Mouse (Mus musculus) naive thymus-derived CD4-positive, alpha-beta T cell, adult 5 months (primary cell): ENCODE data around the gene Cysrt1. TPM values are rescaled to one million over a fixed set of nuclear protein-coding genes. Genes with fewer than 3 reads are reported as not detected.

Experiments used
- polyA plus RNA-seq: library from polyadenylated mRNA; unstranded; fragments of 100-300 nt; shearing (Covaris generic); gene quantifications from one replicate; pipeline ENCODE4 v1.2.1, GENCODE M21; 2017

Gene Cysrt1
- not detected for polyA plus RNA-seq

DNA sequence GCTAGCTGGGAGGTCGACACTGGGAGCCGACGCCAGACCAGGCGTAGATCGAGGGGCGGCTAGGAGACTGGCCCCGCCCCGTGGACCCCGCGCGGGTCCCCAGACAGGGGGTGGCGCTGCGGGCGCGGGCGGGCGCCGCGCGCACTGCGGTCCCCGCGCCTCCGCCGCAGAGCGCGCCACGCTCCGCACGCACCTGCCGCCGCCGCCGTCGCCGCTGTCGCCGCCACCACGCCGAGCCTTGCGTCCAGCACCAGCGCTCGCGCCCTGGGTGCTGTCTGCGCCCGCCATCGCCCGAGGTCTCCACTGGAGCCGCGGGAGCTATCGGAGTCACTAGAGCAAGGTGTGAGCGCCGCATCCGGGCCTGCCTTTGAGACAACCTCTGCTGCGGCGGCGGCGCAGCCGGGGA is at the start of gene Cysrt1, which contains the start of gene Rnf208:
Cysrt1 (minus strand) TSS at position 352 of the 406 bp plus-strand sequence.
Rnf208 (plus strand) TSS at position 155 of the 406 bp plus-strand sequence.

DNA sequence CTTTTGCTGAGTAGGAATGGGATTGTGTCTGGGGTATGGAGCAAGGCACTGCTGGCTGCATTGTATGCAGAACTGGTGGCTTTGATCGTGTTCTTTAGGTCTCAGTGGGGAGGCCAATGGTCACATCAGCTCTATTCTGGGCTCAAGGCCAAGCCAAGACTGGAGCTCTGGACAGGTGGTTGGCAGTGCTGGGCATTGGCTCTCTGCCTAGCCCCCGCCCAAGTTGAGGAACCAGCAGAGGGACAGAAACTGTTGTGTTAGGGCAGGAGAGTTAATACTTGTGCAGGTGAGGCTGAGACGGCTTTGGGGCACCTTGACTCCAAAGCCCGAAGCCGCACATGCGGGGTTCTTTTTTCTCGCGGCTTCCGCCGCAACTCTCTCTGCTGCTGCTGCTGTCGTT is 47.4 kb upstream of the Cysrt1 start, which contains the start of gene Lrrc26:
Lrrc26 (plus strand) TSS at position 265 of the 400 bp plus-strand sequence.

DNA sequence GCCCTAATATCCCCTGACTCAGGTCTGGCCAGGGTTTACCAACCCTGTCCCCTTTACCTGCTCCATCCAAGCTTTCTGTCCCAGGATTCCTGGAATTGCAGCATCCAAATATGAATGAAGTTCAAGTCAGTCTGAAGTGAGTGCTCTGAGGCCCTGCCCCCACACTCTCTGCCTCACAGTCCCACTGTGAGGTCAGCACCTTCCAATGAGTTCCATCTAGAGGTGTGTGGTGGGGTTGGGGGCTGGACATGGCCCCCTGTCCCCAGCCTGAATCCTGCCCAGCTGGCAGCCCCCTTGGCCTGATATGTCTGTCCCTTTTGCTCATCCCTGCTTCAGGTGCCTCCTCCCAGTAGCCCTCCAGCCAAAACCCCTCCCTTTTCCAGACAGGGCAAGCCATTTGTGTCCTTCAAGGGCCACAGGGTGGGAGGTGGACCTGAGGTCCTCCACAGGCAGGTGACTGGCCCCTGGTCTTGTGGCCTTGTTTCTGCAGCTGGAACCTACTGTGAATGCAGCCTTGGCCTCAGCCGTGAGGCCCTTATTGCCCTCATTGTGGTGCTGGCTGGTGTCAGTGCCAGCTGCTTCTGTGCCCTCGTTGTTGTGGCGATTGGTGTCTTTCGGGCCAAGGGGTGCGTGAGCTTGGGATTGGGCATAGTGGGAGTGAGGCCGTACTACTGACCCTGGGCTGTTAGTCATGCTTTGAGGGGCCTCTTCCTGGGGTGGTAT is 45.8 kb upstream of the Cysrt1 start, which contains the start of gene Tmem210:
Tmem210 (plus strand) TSS at position 219 of the 723 bp plus-strand sequence.

DNA sequence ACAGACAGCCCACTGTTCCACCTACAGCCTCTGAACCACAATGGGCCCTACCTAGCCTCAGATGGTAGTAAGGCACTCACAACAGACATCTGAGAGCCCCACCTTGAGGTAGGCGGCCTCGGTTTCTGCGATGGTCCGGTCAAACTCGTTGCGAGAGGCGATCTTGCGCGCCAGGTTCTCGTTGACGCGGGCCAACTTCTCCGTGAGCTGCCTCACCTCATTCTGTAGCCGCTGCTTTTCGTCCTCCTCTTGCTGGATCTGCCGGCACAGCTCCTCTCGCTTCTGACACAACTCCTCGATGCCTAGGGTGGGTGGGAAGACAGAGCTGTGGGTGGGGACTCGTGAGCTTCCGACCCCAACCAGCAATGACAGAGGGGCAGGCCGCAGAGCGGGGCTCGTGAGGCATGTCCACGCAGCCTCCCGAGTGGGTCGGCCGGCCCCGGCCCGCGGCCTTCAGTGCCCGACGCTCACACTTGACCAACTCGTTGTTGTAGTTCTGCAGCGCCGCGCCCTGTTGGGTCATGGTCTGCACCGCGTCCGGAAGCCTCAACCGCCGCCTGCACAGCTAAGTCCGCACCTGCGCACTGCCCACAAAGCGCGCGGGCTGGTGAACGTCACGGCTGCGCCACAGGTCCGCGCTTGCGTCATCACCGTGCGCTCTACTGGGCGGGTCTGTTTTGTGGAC is 29.7 kb upstream of the Cysrt1 start, which contains the start of the genes Ssna1 and Anapc2:
Ssna1 (minus strand) TSS at position 612 of the 685 bp plus-strand sequence.
Anapc2 (plus strand) TSS at position 652 of the 685 bp plus-strand sequence.

DNA sequence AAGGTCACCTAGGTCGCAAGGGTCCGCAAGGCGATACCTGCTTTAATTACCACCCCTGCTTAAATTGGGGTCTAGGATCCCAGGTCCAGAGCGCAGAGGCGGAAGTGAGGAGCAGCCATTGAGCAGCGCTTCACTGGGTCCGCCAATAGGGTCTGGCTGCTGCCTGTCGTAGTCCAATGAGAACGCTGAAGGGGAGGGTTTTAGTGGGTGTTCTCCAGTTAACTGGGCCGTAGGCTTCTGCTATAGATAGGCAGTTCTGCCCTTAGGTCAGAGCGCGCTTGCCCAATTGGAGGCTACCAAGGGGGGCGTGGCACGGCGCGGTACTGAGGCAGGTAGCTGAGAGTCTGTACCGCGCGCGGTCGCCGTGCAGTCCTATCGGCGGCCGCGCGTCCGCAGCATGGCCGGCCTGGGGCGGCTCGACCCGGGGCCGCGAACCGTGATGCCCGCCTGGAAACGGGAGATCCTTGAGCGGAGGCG is 20.1 kb upstream of the Cysrt1 start, which contains the start of gene Tprn:
Tprn (plus strand) TSS at position 328 of the 477 bp plus-strand sequence.

DNA sequence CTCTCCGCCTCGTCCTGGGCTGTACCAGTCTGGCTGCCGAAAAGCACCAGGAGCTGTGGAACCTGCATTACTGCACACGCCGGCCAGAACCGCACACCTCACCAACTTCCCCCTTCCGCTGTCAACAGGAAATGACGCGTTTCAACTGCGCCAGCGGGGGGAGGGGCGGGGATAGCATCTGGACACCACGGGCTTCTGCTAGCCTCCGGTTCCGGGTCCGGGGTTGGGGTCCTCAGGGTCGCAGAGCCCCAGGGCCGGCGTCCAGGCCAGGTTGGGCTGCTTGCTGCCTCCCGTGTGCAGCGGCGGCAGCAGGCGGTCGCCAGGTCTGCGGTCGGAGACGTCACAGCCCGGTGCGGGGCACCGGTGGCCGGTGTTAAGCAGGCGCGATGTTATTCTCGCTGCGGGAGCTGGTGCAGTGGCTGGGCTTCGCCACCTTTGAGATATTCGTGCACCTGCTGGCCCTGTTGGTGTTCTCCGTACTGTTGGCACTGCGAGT is 13.1 kb upstream of the Cysrt1 start, which contains the start of gene Tmem203:
Tmem203 (plus strand) TSS at position 156 of the 496 bp plus-strand sequence.

DNA sequence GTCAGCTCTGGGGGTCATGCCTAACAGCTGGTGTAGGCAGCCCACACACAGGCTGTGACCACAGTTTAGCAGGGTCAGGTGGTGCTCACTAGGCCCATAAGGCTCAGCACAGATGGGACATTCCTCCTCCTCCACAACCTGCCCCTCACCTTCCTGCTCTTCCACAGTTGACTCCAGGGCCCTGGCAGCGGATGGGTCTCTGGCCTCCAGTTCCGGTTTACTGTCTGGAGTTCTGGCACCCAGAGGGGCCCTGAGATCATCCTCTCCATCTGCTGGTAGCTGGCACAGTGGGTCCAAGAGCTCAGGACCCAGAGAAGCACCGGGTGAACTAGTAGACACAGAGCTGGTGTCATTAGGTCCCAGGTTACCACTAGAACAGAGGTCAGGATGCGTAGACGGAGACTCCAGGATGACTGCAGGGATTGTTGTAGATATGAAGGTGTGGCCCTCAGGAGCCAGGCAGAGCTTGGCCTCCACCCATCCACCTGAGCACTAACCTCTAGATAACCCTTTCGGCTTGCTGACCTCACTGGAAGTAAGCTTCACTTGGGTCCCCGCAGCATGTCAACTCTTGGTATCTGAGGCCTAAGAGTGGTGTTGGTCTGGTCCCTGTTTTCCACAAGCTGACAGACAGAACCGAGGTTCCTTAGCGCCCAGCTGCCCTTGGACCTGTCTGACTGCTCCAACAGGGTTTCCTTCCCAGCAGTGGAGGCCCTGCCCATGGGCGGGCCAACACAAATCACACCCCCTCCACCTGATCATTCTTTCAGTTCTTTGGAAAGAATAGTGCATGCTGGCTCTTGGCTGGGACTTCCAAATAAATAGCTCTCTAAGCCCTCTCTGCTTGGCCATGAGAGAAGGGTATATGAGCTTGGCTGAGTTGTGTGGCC is 4.2 kb upstream of the Cysrt1 start, which contains the start of gene AL732309.1:
AL732309.1 (minus strand) TSS at position 681 of the 890 bp plus-strand sequence.

DNA sequence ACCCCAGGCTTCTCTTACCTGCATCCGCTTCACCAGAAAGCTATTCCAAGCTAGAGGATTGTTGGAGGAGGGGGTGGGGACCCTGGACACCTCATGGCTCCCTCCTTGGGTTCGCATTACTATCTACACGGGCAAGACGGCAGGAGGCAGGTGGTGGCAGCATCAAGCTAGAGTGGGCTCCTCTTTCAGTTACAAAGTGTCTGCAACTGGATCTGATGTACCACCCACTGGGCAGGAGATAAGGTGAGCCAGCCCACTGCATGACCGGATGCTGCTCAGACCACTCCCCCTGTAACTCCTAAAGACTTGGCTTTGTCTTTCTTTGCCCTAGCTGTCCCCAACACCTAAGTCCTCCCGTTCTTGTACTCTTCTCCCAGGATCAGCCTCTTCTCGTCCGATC is 5.6 kb downstream of the Cysrt1 start, which contains the start of gene Rnf224:
Rnf224 (minus strand) TSS at position 174 of the 400 bp plus-strand sequence.

DNA sequence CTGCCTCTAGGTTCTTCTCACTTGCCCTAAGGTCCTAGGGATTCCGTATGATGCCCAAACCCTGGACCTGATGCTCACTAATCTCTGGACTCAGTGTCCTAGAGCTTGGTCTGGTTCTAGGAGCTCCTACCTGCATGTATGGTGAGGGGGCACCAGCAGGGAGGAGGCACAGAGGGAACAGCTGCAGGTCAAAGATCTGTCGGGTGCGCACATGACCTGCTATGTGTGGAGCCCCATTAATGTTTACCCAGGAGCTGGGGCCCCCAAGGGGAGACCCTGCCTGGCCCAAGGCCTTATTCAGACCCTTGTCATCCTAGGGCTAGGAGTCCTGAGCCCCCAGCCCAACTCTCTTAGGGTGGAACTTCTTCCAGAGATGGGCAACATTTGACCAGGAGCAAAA is 8.2 kb downstream of the Cysrt1 start, which contains the start of gene Slc34a3:
Slc34a3 (minus strand) TSS at position 315 of the 400 bp plus-strand sequence.

DNA sequence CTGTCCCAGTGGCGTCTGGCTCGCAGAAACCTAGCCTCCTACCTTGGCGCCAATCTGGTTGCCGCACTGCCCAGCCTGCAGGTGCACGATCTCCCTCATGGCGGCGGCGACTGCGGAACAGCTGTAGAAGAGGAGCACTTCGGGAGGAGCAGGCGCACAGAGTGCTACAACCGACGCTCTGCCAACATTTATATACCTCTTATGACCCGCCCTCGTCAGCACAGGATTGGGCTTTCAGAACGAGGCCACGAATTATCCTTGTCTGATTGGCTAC is 17.8 kb downstream of the Cysrt1 start, which contains the start of gene Tubb4b:
Tubb4b (minus strand) TSS at position 211 of the 274 bp plus-strand sequence.

DNA sequence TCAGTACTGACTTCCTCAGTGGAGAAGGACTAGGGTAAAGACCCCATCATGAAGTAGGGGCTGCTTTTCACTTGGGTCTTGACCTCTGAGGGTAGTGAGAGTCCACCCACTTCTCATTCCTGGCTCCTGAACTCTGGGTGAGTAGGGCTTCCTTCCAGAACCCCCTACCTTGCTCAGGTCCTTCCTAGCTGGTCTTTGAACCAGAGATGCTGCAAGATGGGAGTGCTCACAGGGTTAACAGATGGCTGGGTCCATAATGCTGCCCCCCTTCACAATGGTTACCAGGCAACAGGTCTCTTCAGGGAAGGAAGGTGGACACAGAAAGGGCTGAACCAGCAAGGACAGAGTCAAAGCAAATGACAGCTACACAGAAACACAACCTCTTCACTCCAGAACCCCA is 23.8 kb downstream of the Cysrt1 start, which contains the start of gene Fam166a:
Fam166a (plus strand) TSS at position 301 of the 400 bp plus-strand sequence.

DNA sequence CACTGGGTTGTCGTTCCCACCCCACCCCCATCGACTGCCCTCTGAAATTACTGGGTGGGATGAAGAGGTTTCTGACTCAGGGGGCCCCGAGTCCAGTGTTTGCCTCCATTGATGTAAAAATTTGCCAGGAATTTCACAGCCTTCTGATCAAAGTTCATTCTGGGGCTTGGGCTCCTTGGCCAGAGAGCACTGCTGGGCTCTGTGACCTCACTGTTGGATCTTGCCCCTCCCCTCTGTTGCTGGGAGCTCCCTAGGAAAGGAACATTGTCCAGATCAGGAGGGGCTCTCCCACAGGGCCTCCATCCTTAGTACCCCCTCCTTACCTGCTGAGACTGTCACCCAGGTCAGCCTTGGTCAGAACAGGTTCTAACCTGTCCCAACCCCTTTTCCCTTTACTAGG is 27.8 kb downstream of the Cysrt1 start, which contains the start of gene Stpg3:
Stpg3 (minus strand) TSS at position 194 of the 400 bp plus-strand sequence.

DNA sequence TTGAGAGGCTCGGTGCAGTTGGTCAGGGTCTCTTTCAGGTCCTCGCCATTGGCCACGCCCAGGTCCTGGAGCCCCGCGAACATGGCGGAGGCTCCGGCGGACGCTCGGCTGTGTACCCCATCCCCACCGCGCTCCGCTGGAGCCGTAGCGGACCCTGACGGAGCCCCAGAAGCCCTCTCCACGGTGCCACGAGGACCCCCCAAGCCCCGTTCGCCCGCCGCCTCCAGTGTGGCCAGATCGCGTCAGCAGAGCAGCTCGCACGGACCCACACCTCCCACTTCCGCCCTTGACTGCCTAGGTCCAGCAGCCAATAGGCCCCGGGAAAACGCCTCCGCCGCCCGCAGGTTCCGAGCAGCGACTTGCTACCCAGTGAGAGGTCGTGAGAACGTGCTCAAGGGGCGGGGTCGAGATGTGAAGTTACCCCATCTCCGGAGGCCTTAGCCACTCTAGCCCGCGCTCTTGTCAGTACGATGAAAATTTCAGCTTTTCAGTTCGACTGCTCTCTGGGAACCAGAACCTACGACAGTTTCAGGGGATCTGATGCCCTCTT is 31.1 kb downstream of the Cysrt1 start, which contains the start of gene Nelfb:
Nelfb (minus strand) TSS at position 369 of the 550 bp plus-strand sequence.

DNA sequence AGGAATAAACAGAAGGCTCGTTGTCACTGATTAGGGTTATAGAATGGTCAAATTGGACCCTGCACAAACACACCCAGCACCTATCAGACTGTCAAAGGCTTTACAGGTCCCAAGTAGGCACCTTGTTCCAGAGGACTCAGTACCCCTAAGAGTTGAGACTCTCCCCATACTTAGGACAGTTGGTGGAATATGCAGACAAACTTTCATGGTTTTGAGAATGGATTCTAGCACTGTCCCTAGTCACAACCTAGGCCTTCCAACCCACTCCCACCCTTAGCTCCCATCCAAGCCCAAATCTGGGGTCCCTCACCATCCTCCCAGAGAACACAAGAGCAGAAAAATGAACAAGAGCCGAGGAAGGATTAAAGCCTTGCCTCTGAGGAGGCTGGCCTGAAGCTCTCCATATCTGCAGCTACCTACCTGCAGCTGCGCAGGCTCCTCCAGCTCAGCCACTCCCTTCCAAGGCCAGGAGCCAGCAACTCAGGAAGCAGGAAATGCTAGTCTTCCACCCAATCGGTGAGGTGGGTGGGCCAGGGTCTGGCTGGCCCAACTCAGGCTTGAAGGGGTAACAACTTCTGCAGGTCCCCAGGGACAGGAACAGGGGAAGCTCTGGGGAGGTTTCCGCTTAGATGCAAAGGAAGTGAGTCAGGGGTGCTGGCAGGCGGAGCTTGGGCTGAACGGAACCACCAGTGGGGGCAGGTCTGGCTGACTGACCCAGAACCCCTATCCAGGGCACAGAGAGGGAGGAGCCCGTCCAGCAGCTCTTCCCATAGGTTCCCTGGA is 45.9 kb downstream of the Cysrt1 start, which contains the start of gene Tor4a:
Tor4a (minus strand) TSS at position 715 of the 783 bp plus-strand sequence.

Other genes starting within 250 kb of the Cysrt1 start
- 20.8 TPM for gene Nsmf, start 188.1 kb downstream of the Cysrt1 start, polyA plus RNA-seq
- gene Entpd8, start 162.1 kb downstream of the Cysrt1 start, polyA plus RNA-seq: not detected
- gene Noxa1, start 147.3 kb downstream of the Cysrt1 start, polyA plus RNA-seq: not detected
- 3.0 TPM for gene Nrarp, start 61.7 kb downstream of the Cysrt1 start, polyA plus RNA-seq
- gene Tor4a, start 45.6 kb downstream of the Cysrt1 start, polyA plus RNA-seq: 20.7 TPM
- 97.1 TPM for gene Nelfb, start 31.0 kb downstream of the Cysrt1 start, polyA plus RNA-seq
- not detected for gene Stpg3, start 27.8 kb downstream of the Cysrt1 start, polyA plus RNA-seq
- gene Fam166a, start 23.7 kb downstream of the Cysrt1 start, polyA plus RNA-seq: not detected
- 99.9 TPM for gene Tubb4b, start 17.8 kb downstream of the Cysrt1 start, polyA plus RNA-seq
- not detected for gene Slc34a3, start 8.1 kb downstream of the Cysrt1 start, polyA plus RNA-seq
- not detected for gene Rnf224, start 5.7 kb downstream of the Cysrt1 start, polyA plus RNA-seq
- 0.37 TPM for gene Rnf208, start 197 bp downstream of the Cysrt1 start, polyA plus RNA-seq
- 9.7 TPM for gene AL732309.1, start 4.4 kb upstream of the Cysrt1 start, polyA plus RNA-seq
- 26.6 TPM for gene Tmem203, start 13.0 kb upstream of the Cysrt1 start, polyA plus RNA-seq
- gene Tprn, start 20.2 kb upstream of the Cysrt1 start, polyA plus RNA-seq: 24.1 TPM
- gene Ssna1, start 30.0 kb upstream of the Cysrt1 start, polyA plus RNA-seq: 81.2 TPM
- gene Anapc2, start 30.0 kb upstream of the Cysrt1 start, polyA plus RNA-seq: 101 TPM
- gene Tmem210, start 45.7 kb upstream of the Cysrt1 start, polyA plus RNA-seq: not detected
- gene Lrrc26, start 47.5 kb upstream of the Cysrt1 start, polyA plus RNA-seq: not detected
- gene Grin1, start 76.7 kb upstream of the Cysrt1 start, polyA plus RNA-seq: not detected
- 26.7 TPM for gene Man1b1, start 89.9 kb upstream of the Cysrt1 start, polyA plus RNA-seq
- gene Dpp7, start 113.9 kb upstream of the Cysrt1 start, polyA plus RNA-seq: 6.7 TPM
- 14.2 TPM for gene Uap1l1, start 123.2 kb upstream of the Cysrt1 start, polyA plus RNA-seq
- gene Sapcd2, start 129.9 kb upstream of the Cysrt1 start, polyA plus RNA-seq: not detected
- gene Entpd2, start 153.4 kb upstream of the Cysrt1 start, polyA plus RNA-seq: not detected
- 0.47 TPM for gene Npdc1, start 156.9 kb upstream of the Cysrt1 start, polyA plus RNA-seq
- gene Fut7, start 180.8 kb upstream of the Cysrt1 start, polyA plus RNA-seq: not detected
- gene Abca2, start 186.3 kb upstream of the Cysrt1 start, polyA plus RNA-seq: 44.9 TPM
- gene Clic3, start 214.4 kb upstream of the Cysrt1 start, polyA plus RNA-seq: 5.1 TPM
- 74.5 TPM for gene Paxx, start 218.6 kb upstream of the Cysrt1 start, polyA plus RNA-seq
- not detected for gene Ptgds, start 227.6 kb upstream of the Cysrt1 start, polyA plus RNA-seq